Mouse (Mus musculus): ENCODE data around the gene Abca1. TPM values are rescaled to one million over a fixed set of nuclear protein-coding genes. Genes with fewer than 3 reads are reported as not detected.

The Abca1 gene
- total and polyA plus RNA-seq, 3 experiments = 8.4 to 9.0 TPM; not detected in 1

DNA sequence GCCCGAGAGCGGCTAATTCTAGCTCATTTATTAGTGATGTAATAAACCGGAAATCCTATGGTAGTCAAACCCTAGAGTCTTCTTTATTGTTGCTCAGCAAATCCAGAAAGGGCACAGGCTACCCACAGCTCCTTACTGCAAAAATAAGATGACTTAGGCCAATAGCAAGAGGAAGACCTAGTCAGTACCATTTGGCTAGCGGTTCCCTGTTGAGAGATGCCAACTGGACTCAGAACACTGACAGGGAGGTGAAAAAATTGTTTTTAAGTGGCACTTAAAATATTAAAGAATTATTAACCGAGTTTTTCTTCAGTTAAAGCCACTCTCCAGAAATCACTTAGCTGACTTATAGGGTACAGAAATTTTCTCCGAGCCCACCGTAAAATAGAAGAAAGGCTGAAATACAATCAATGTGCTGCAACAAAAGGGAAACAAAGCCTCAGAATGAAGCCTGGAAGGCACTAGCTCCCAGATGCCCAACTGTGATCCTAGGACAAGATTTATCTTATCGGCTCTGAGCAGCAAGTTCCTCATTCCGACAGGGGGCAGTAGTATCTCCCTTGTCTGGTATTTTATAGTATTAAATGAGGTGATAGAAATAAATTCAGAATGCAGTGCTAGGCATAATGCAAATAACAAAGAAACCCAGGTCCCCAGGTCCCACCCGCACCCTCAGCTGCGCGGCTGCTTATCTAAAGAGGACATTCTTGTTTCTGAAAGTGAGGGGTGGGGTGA lies 14.1 kb downstream of the Abca1 start:
- no peak overlapping the region for H3K9ac ChIP-seq (ENCODE audit: control insufficient read depth, low read depth, low read length, poor library complexity, severe bottlenecking)
- no peaks in the 10 kb centered on the region for H3K27me3 ChIP-seq (ENCODE audit: control insufficient read depth in 1 of 2, insufficient read depth in 2 of 2, low read length in 2 of 2)
- no peaks in the 10 kb centered on the region; the same call in 1 of the 2 replicates for H3K79me2 ChIP-seq (ENCODE audit: control insufficient read depth, insufficient read depth, low read length, poor library complexity)
- H3K27ac ChIP-seq (ENCODE audit: control insufficient read depth, low read depth, low read length) = no peak overlapping the region
- no peaks in the 10 kb centered on the region for H3K9me3 ChIP-seq (replicated peaks; ENCODE audit: insufficient read depth, low read length)
- peaks cover 3 to 17% of the 10 kb centered on the region in 2 experiments for H3K36me3 ChIP-seq (ENCODE audit: control insufficient read depth in 1 of 2, insufficient read depth in 2 of 2, low read length in 2 of 2)
- no peak overlapping the region for H3K4me3 ChIP-seq (ENCODE audit: control insufficient read depth in 1 of 2, insufficient read depth in 1 of 2, low read depth in 2 of 2, low read length in 2 of 2)
- peak; percentile 76 for DNase-seq (ENCODE audit: low read depth, low spot score)
- H3K4me1 ChIP-seq (ENCODE audit: control insufficient read depth in 1 of 2, insufficient read depth in 2 of 2, low read length in 2 of 2) = peaks cover 0 to 11% of the 10 kb centered on the region in 2 experiments; a peak in 3 of 4 replicates
- no peak for TF ChIP-seq MAZ (IDR thresholded peaks at IDR 0.05; ENCODE audit: low read depth, low read length)
- no peak for TF ChIP-seq NRF1 (IDR thresholded peaks at IDR 0.05; ENCODE audit: insufficient read depth, low read depth, low read length, poor library complexity, severe bottlenecking)
- TF ChIP-seq ZMIZ1 (IDR thresholded peaks at IDR 0.05; ENCODE audit: low read depth, low read length) = no peak
- no peak for TF ChIP-seq MAFK (IDR thresholded peaks at IDR 0.05; ENCODE audit: borderline replicate concordance, low read depth, low read length)
- no peak for TF ChIP-seq NELFE (IDR thresholded peaks at IDR 0.05; ENCODE audit: low read depth, low read length)
- TF ChIP-seq POLR2AphosphoS2 (IDR thresholded peaks at IDR 0.05; ENCODE audit: low read length) = no peak
- TF ChIP-seq MXI1 (IDR thresholded peaks at IDR 0.05; ENCODE audit: low read depth, low read length) = no peak
- no peak for TF ChIP-seq CHD1 (IDR thresholded peaks at IDR 0.05; ENCODE audit: low read depth, low read length)
- TF ChIP-seq JUND (IDR thresholded peaks at IDR 0.05; ENCODE audit: low read depth, low read length) = no peak
- peak; percentile 80 for TF ChIP-seq SMC3 (IDR thresholded peaks at IDR 0.05; ENCODE audit: low read depth, low read length)
- TF ChIP-seq ELF1 (IDR thresholded peaks at IDR 0.05; ENCODE audit: low read depth, low read length) = peak; percentile 82
- TF ChIP-seq GABPA (IDR thresholded peaks at IDR 0.05; ENCODE audit: low read depth, low read length) = no peak
- peak; percentile 55 to 69 for TF ChIP-seq EP300 (IDR thresholded peaks at IDR 0.05; ENCODE audit: low read depth in 1 of 2, low read length in 2 of 2)
- TF ChIP-seq ZC3H11A (IDR thresholded peaks at IDR 0.05; ENCODE audit: low read depth, low read length) = peak; percentile 69
- no peak for TF ChIP-seq POLR2AphosphoS5 (IDR thresholded peaks at IDR 0.05; ENCODE audit: borderline replicate concordance, low read depth, low read length)
- no peak for TF ChIP-seq USF1 (IDR thresholded peaks at IDR 0.05; ENCODE audit: low read depth, low read length)
- no peak for TF ChIP-seq SIN3A (IDR thresholded peaks at IDR 0.05; ENCODE audit: low read length)
- TF ChIP-seq TCF12 (IDR thresholded peaks at IDR 0.05; ENCODE audit: low read depth, low read length) = peak; percentile 37; the same call in 1 of the 2 replicates
- peak; percentile 36 to 78 (median 71); a peak in 5 of 6 replicates for TF ChIP-seq CTCF (IDR thresholded peaks at IDR 0.05 in 2 of 3, conservative IDR thresholded peaks at IDR 0.05 in 1 of 3; ENCODE audit: control insufficient read depth in 1 of 3, insufficient read depth in 1 of 3, low read depth in 2 of 3, low read length in 3 of 3, poor library complexity in 1 of 3, severe bottlenecking in 1 of 3)
- TF ChIP-seq POLR2A (IDR thresholded peaks at IDR 0.05; ENCODE audit: control insufficient read depth in 1 of 2, insufficient read depth in 1 of 2, low read depth in 1 of 2, low read length in 2 of 2, poor library complexity in 1 of 2) = no peak
- TF ChIP-seq BHLHE40 (IDR thresholded peaks at IDR 0.05; ENCODE audit: borderline replicate concordance, low read depth, low read length) = no peak
- TF ChIP-seq UBTF (IDR thresholded peaks at IDR 0.05; ENCODE audit: borderline replicate concordance, insufficient read depth, low read depth, low read length) = no peak
- TF ChIP-seq MEF2A (IDR thresholded peaks at IDR 0.05; ENCODE audit: extremely low read depth, insufficient replicate concordance, low read depth, low read length, poor library complexity, severe bottlenecking) = no peak
- TF ChIP-seq USF2 (IDR thresholded peaks at IDR 0.05; ENCODE audit: borderline replicate concordance in 1 of 2, insufficient read depth in 1 of 2, low read depth in 1 of 2, low read length in 2 of 2) = no peak
- TF ChIP-seq CHD2 (IDR thresholded peaks at IDR 0.05; ENCODE audit: low read length) = no peak
- TF ChIP-seq ETS1 (IDR thresholded peaks at IDR 0.05; ENCODE audit: low read depth, low read length) = peak; percentile 37; the same call in 1 of the 2 replicates
- TF ChIP-seq TBP (IDR thresholded peaks at IDR 0.05; ENCODE audit: low read depth, low read length) = no peak
- TF ChIP-seq MYC (IDR thresholded peaks at IDR 0.05; ENCODE audit: low read depth, low read length) = no peak
- no peak for TF ChIP-seq ZNF384 (IDR thresholded peaks at IDR 0.05; ENCODE audit: low read depth, low read length)
- no peak for TF ChIP-seq KAT2A (conservative IDR thresholded peaks at IDR 0.05; ENCODE audit: low read depth, low read length)
- TF ChIP-seq E2F4 (IDR thresholded peaks at IDR 0.05; ENCODE audit: borderline replicate concordance, low read depth, low read length) = no peak
- no peak for TF ChIP-seq HCFC1 (IDR thresholded peaks at IDR 0.05; ENCODE audit: low read depth, low read length)
- TF ChIP-seq ZKSCAN1 (IDR thresholded peaks at IDR 0.05; ENCODE audit: low read depth, low read length) = no peak
- no peak for TF ChIP-seq MYB (IDR thresholded peaks at IDR 0.05; ENCODE audit: low read depth, low read length)
- peak; percentile 92 for TF ChIP-seq GATA1 (IDR thresholded peaks at IDR 0.05; ENCODE audit: low read depth, low read length)
- peak; percentile 75 for TF ChIP-seq RCOR1 (IDR thresholded peaks at IDR 0.05; ENCODE audit: low read depth, low read length)

All from MEL (cell line).